Mouse (Mus musculus): Measurements from ENCODE around the gene Hcrtr1. TPM values are rescaled to one million over a fixed set of nuclear protein-coding genes. Genes with fewer than 3 reads are reported as not detected.

Gene Hcrtr1
- polyA plus RNA-seq, 1 experiment from 2014 or later, result 0.36 TPM

DNA sequence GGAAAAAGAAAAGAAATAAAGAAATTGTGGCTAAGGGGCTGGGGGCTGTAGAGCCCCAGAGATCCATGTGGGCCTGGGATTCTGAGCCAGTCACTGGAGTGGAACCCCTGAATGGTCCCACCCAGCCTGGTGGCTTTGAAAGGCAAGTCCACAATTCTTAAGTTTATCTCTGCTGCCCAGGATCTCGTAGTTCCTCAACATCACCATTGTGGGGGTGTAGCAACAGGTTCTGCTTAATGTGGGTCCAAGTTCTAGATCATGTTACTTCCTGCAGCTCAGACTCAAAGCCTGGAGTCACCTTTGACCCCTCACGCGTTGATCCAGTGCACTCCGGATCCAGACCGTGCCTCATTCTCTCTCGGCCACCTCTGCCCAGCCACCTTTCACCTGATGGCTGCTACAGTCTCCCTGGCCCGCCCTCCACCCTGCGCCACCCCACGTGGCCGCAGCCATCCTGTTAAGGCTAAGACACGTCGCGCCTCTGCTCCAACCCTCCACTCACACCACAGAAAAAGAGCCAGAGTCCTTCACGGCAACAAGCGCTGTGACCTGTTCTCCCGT lies 30.3 kb upstream of the Hcrtr1 start:
- peaks cover 62% of the 10 kb centered on the region for H3K4me1 ChIP-seq (replicated peaks; ENCODE audit: insufficient read depth, low read length)
- H3K36me3 ChIP-seq (ENCODE audit: insufficient read depth, low read length), result peaks cover 3% of the 10 kb centered on the region; the same call in 1 of the 2 replicates
- H3K27ac ChIP-seq, result peak overlapping the region; percentile 33; the same call in 1 of the 2 replicates
- H3K4me2 ChIP-seq (ENCODE audit: low read length), result no peak overlapping the region
- DNase-seq (ENCODE audit: low spot score) (no peak), ATAC-seq (replicated peaks; ENCODE audit: low FRiP score, low read depth) (no peak)
- no peaks in the 10 kb centered on the region for H3K9me3 ChIP-seq (replicated peaks; ENCODE audit: low read length)
- TF ChIP-seq CTCF (IDR thresholded peaks at IDR 0.05; ENCODE audit: low read depth), result no peak
- no peak overlapping the region for H3K9ac ChIP-seq (ENCODE audit: low read depth, low read length)
- H3K4me3 ChIP-seq (replicated peaks; ENCODE audit: low read depth, low read length), result no peak overlapping the region
- WGBS, result 63% methylated on average over 16 of the region's 16 CpGs
- no peaks in the 10 kb centered on the region for H3K27me3 ChIP-seq (ENCODE audit: insufficient read depth, low read length)

DNA sequence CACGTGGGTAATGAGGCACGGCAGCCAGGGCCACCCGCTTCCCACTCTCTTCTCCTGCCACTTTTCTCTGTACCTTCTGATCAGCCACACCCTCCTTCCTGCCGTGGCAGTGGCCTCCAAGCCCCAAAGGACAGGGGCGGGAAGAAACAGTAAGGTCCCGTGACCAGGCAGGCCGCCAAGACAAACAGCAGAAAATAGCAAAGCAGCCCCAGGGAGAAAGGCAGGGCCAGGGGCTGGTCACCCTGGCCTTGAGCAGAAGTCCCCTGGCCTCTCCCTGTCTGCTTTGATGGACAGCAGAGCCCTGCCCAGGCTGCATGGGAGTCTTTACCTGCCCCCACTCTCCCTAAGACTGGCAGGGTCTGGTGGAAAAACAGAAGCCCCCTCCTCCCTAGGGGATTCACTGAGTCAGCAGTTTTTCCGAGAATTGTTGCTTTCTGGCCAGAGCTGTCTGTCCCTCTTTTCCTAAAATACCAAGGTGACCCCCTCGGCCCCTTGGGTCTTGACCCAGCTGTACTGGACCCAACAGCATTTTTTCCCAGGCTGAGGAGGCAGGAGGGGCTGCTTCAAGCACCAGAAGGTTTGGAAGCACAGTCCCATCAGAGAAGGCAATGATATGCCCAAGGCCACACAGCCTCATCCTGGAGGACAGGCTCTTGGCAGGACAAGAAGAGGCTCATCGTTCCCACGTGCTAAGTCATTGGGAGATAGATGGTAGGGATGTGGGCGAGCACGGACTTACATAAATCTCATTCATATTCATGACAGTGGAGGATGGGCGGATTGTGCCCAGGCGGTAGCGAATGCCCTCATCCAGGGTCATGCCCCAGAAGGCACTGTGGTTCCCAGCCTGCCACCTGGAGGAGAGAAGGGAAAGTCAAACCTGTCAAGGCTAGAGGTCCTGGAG lies 29.4 kb upstream of the Hcrtr1 start:
- Histone ChIP-seq H3K4me3 (replicated peaks; ENCODE audit: low read depth, low read length) (no peak overlapping the region), H3K4me2 (ENCODE audit: low read length) (peak overlapping the region; percentile 41), H3K36me3 (ENCODE audit: insufficient read depth, low read length) (peaks cover 3% of the 10 kb centered on the region; the same call in 1 of the 2 replicates), H3K4me1 (replicated peaks; ENCODE audit: insufficient read depth, low read length) (peaks cover 61% of the 10 kb centered on the region), H3K9ac (ENCODE audit: low read depth, low read length) (0 out of 2 replicates have a peak overlapping the region, but pooled peaks have one; percentile 27), H3K27me3 (ENCODE audit: insufficient read depth, low read length) (no peaks in the 10 kb centered on the region), H3K27ac (peak overlapping the region; percentile 76), H3K9me3 (replicated peaks; ENCODE audit: low read length) (no peaks in the 10 kb centered on the region)
- peak; percentile 85 for DNase-seq (ENCODE audit: low spot score)
- TF ChIP-seq CTCF (IDR thresholded peaks at IDR 0.05; ENCODE audit: low read depth), result peak; percentile 57
- peak; percentile 33 for ATAC-seq (replicated peaks; ENCODE audit: low FRiP score, low read depth)
- WGBS, result 25% methylated on average over 16 of the region's 16 CpGs

DNA sequence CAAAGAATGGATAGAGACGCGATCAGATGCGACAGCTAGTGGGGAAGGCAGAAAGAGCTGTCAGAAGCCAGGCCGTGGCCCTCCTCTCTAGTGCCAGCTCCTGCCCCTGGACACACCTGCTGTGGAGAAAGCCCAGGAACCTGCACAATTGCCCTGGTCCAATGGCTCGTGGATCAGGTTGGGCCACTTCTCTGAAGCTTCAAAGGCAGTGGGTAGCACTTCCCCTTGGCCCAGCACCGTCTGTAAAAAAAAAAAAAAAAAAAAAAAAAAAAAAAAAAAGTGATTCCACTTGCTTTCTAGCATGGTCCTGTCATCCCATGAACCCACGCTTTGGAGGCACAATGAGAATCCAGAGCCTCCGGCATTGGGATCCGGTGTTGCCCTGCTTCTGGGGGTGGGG lies 28.7 kb upstream of the Hcrtr1 start:
- Histone ChIP-seq H3K9me3 (replicated peaks; ENCODE audit: low read length) (no peaks in the 10 kb centered on the region), H3K27me3 (ENCODE audit: insufficient read depth, low read length) (no peaks in the 10 kb centered on the region), H3K4me2 (ENCODE audit: low read length) (peak overlapping the region; percentile 41), H3K4me3 (replicated peaks; ENCODE audit: low read depth, low read length) (no peak overlapping the region), H3K9ac (ENCODE audit: low read depth, low read length) (0 out of 2 replicates have a peak overlapping the region, but pooled peaks have one; percentile 18), H3K4me1 (replicated peaks; ENCODE audit: insufficient read depth, low read length) (peaks cover 60% of the 10 kb centered on the region), H3K27ac (peak overlapping the region; percentile 76), H3K36me3 (ENCODE audit: insufficient read depth, low read length) (peaks cover 3% of the 10 kb centered on the region; the same call in 1 of the 2 replicates)
- WGBS, result 17% methylated on average over 9 of the region's 9 CpGs
- no peak for DNase-seq (ENCODE audit: low spot score)
- no peak for ATAC-seq (replicated peaks; ENCODE audit: low FRiP score, low read depth)
- TF ChIP-seq CTCF (IDR thresholded peaks at IDR 0.05; ENCODE audit: low read depth), result no peak

DNA sequence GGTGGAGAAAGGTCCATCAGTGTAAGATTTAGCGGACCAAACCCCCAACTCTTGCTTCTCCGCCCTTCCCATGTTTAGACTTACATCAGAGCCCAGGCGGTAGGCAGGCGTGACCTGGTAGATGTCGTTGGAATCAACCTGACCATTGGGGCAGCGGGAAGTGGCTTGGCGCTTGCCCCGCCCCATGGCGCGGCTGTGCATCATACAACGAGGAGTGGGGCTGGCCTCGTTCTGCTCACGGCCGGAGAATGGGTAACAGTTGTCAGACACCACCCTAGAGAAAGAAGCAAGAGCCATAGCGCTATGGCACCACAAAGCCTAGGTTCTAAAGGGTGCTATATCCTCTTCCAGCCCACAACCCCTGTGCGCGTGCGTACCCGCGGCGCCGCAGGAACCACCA lies 28.2 kb upstream of the Hcrtr1 start:
- H3K27ac ChIP-seq, result peak overlapping the region; percentile 57; the same call in 1 of the 2 replicates
- 0 out of 2 replicates have a peak overlapping the region, but pooled peaks have one; percentile 41 for H3K4me2 ChIP-seq (ENCODE audit: low read length)
- WGBS, result 62% methylated on average over 22 of the region's 22 CpGs
- no peaks in the 10 kb centered on the region for H3K27me3 ChIP-seq (ENCODE audit: insufficient read depth, low read length)
- no peaks in the 10 kb centered on the region for H3K9me3 ChIP-seq (replicated peaks; ENCODE audit: low read length)
- no peak for ATAC-seq (replicated peaks; ENCODE audit: low FRiP score, low read depth)
- no peak for DNase-seq (ENCODE audit: low spot score)
- H3K36me3 ChIP-seq (ENCODE audit: insufficient read depth, low read length), result peaks cover 3% of the 10 kb centered on the region; the same call in 1 of the 2 replicates
- no peak for TF ChIP-seq CTCF (IDR thresholded peaks at IDR 0.05; ENCODE audit: low read depth)
- H3K4me1 ChIP-seq (replicated peaks; ENCODE audit: insufficient read depth, low read length), result peaks cover 55% of the 10 kb centered on the region
- no peak overlapping the region for H3K9ac ChIP-seq (ENCODE audit: low read depth, low read length)
- H3K4me3 ChIP-seq (replicated peaks; ENCODE audit: low read depth, low read length), result no peak overlapping the region

DNA sequence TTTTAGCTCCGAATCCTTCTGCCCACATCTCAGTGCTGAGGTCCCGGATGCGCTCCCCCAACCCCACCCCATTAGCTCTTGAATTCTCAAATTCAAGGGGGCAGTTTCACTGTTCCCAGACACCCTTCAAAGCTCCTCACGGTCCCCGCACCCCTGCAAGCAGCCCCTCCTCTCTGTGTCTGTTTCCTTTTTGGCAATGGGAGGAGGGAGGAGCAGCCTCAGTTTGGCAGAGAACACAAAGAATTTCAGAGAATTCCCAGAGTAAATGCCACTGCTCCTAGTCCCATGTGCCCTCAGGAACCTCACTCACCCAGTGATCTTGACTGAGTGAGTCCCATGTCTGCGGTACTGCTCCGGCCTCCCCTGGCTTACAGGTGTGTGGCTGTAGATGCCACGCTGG lies 27.4 kb upstream of the Hcrtr1 start:
- peaks cover 49% of the 10 kb centered on the region for H3K4me1 ChIP-seq (replicated peaks; ENCODE audit: insufficient read depth, low read length)
- H3K27ac ChIP-seq, result no peak overlapping the region
- WGBS, result 67% methylated on average over 8 of the region's 8 CpGs
- no peaks in the 10 kb centered on the region for H3K27me3 ChIP-seq (ENCODE audit: insufficient read depth, low read length)
- H3K4me3 ChIP-seq (replicated peaks; ENCODE audit: low read depth, low read length), result no peak overlapping the region
- no peaks in the 10 kb centered on the region for H3K9me3 ChIP-seq (replicated peaks; ENCODE audit: low read length)
- peaks cover 3% of the 10 kb centered on the region; the same call in 1 of the 2 replicates for H3K36me3 ChIP-seq (ENCODE audit: insufficient read depth, low read length)
- H3K4me2 ChIP-seq (ENCODE audit: low read length), result no peak overlapping the region
- no peak for TF ChIP-seq CTCF (IDR thresholded peaks at IDR 0.05; ENCODE audit: low read depth)
- ATAC-seq (replicated peaks; ENCODE audit: low FRiP score, low read depth), result no peak
- no peak for DNase-seq (ENCODE audit: low spot score)
- no peak overlapping the region for H3K9ac ChIP-seq (ENCODE audit: low read depth, low read length)

DNA sequence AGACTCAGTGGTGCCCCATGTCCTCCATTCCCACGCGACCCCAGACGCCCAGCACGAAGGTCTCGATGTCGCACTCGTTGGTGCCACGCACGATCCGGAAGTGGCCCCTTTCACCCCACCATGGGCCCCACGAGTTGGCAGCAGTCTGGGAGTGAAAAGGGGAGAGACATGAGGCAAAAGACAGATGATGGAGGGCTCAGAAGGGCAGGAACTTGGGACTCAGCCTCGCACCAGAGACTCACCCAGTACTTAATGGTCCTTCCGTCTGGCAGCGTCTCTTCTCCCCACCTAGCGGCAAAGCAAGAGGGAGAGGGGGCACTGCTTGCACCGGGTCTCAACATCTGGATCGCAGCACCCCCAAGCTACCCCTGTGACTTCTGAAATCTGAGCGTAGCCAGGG lies 26.9 kb upstream of the Hcrtr1 start:
- no peak for TF ChIP-seq CTCF (IDR thresholded peaks at IDR 0.05; ENCODE audit: low read depth)
- H3K4me2 ChIP-seq (ENCODE audit: low read length), result no peak overlapping the region
- DNase-seq (ENCODE audit: low spot score), result no peak
- peaks cover 43% of the 10 kb centered on the region for H3K4me1 ChIP-seq (replicated peaks; ENCODE audit: insufficient read depth, low read length)
- H3K9ac ChIP-seq (ENCODE audit: low read depth, low read length), result no peak overlapping the region
- ATAC-seq (replicated peaks; ENCODE audit: low FRiP score, low read depth), result no peak
- H3K27me3 ChIP-seq (ENCODE audit: insufficient read depth, low read length), result no peaks in the 10 kb centered on the region
- no peaks in the 10 kb centered on the region for H3K9me3 ChIP-seq (replicated peaks; ENCODE audit: low read length)
- 75% methylated on average over 18 of the region's 18 CpGs for WGBS
- H3K36me3 ChIP-seq (ENCODE audit: insufficient read depth, low read length), result peaks cover 3% of the 10 kb centered on the region; the same call in 1 of the 2 replicates
- no peak overlapping the region for H3K27ac ChIP-seq
- no peak overlapping the region for H3K4me3 ChIP-seq (replicated peaks; ENCODE audit: low read depth, low read length)
